Mouse (Mus musculus) adrenal gland, postnatal 10 days (tissue): ENCODE data around the gene Ifnz. TPM values are rescaled to one million over a fixed set of nuclear protein-coding genes. Genes with fewer than 3 reads are reported as not detected.
A peak's percentile ranks its signal among the peaks of the same experiment; 100 is the strongest.
"Not testable (repeated sequence)": the region's sequence is repeated elsewhere in the genome, so short reads cannot be mapped to it uniquely, and the experiment has no call there.

ENCODE experiments used
- DNase-seq: peaks from one replicate; pipeline ENCODE4 v3.0.0; 2021; ENCODE audit warnings: mixed read lengths
- total RNA-seq, 2 experiments: library from RNA; stranded (reverse); gene quantifications; 2 replicates each; pipeline ENCODE4 v1.2.3; 2021

Gene Ifnz
- total RNA-seq, 2 experiments from 2014 or later, result not detected

DNA sequence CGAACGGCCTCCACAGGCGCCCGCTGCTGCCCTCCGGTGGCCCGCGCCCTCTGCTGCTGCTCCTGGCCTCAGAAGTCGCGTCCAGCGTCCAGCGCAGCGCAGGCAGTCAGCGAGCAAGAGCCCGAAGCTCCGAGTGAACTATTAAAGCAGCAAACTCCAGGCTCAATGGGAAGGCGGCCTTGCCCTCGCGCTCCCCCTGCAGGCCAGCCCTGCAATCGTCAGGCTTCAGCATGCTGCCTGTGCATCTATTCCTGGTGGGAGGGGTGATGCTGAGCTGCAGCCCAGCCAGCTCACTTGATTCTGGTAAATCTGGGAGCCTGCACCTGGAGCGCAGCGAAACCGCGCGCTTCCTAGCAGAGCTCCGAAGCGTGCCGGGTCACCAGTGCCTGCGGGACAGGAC, 6.5 kb downstream of the Ifnz start, which contains the start of gene Gm13277:
Gm13277 (plus strand) TSS at position 231 of the 400 bp plus-strand sequence.
- peak; percentile 75 for DNase-seq

DNA sequence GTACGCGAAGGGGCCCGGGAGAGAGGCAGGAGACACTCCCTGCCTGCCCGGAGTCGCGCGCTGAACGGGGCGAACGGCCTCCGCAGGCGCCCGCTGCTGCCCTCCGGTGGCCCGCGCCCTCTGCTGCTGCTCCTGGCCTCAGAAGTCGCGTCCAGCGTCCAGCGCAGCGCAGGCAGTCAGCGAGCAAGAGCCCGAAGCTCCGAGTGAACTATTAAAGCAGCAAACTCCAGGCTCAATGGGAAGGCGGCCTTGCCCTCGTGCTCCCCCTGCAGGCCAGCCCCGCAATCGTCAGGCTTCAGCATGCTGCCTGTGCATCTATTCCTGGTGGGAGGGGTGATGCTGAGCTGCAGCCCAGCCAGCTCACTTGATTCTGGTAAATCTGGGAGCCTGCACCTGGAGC, 9.3 kb downstream of the Ifnz start, which contains the start of gene Gm13278:
Gm13278 (plus strand) TSS at position 301 of the 400 bp plus-strand sequence.
- DNase-seq, result not testable (repeated sequence)

DNA sequence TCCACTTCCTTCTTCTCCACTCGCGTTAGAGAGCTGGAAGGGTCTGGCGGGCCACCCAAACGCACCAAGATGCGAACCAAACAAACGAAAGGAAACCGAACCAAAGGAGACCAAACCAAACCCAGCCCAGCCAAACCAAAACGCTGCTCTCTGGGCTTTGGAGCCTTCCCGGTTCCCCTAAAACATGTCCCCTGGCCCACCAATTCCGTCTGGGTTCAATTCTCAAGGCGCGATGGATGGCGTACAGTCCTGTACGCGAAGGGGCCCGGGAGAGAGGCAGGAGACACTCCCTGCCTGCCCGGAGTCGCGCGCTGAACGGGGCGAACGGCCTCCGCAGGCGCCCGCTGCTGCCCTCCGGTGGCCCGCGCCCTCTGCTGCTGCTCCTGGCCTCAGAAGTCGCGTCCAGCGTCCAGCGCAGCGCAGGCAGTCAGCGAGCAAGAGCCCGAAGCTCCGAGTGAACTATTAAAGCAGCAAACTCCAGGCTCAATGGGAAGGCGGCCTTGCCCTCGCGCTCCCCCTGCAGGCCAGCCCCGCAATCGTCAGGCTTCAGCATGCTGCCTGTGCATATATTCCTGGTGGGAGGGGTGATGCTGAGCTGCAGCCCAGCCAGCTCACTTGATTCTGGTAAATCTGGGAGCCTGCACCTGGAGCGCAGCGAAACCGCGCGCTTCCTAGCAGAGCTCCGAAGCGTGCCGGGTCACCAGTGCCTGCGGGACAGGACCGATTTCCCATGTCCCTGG, 12.2 kb downstream of the Ifnz start, which contains the start of gene Gm13275:
Gm13275 (plus strand) TSS at position 552 of the 740 bp plus-strand sequence.
- peak; percentile 29 for DNase-seq

DNA sequence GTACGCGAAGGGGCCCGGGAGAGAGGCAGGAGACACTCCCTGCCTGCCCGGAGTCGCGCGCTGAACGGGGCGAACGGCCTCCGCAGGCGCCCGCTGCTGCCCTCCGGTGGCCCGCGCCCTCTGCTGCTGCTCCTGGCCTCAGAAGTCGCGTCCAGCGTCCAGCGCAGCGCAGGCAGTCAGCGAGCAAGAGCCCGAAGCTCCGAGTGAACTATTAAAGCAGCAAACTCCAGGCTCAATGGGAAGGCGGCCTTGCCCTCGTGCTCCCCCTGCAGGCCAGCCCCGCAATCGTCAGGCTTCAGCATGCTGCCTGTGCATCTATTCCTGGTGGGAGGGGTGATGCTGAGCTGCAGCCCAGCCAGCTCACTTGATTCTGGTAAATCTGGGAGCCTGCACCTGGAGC, 15.2 kb downstream of the Ifnz start, which contains the start of gene Gm13279:
Gm13279 (plus strand) TSS at position 301 of the 400 bp plus-strand sequence.
- not testable (repeated sequence) for DNase-seq

DNA sequence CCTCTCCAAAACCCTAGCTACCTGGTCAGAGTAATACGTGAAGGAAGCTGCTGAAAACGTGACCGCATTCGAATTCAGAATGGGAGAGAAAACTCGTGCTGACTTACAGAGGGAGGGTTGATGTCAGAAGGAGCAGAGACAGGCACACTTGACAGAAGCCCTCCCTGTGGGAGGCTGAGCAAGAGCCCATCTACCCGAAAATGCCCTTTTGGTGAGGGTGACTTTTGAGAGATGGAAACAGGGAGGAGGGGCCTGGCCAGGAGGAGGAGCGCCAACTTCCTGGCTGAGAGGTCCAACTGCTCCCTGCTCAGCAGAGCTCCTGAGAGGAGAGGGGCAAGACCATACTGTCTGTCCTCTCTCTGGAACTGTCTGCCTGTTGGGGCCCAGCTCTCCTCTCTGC, 17.4 kb downstream of the Ifnz start, which contains the start of gene Gm13285:
Gm13285 (plus strand) TSS at position 301 of the 400 bp plus-strand sequence.
- DNase-seq, result not testable (repeated sequence)

DNA sequence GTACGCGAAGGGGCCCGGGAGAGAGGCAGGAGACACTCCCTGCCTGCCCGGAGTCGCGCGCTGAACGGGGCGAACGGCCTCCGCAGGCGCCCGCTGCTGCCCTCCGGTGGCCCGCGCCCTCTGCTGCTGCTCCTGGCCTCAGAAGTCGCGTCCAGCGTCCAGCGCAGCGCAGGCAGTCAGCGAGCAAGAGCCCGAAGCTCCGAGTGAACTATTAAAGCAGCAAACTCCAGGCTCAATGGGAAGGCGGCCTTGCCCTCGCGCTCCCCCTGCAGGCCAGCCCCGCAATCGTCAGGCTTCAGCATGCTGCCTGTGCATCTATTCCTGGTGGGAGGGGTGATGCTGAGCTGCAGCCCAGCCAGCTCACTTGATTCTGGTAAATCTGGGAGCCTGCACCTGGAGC, 21.0 kb downstream of the Ifnz start, which contains the start of gene Gm13287:
Gm13287 (plus strand) TSS at position 301 of the 400 bp plus-strand sequence.
- not testable (repeated sequence) for DNase-seq

DNA sequence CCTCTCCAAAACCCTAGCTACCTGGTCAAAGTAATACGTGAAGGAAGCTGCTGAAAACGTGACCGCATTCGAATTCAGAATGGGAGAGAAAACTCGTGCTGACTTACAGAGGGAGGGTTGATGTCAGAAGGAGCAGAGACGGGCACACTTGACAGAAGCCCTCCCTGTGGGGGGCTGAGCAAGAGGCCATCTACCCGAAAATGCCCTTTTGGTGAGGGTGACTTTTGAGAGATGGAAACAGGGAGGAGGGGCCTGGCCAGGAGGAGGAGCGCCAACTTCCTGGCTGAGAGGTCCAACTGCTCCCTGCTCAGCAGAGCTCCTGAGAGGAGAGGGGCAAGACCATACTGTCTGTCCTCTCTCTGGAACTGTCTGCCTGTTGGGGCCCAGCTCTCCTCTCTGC, 23.3 kb downstream of the Ifnz start, which contains the start of gene Gm13288:
Gm13288 (plus strand) TSS at position 301 of the 400 bp plus-strand sequence.
- DNase-seq, result not testable (repeated sequence)

DNA sequence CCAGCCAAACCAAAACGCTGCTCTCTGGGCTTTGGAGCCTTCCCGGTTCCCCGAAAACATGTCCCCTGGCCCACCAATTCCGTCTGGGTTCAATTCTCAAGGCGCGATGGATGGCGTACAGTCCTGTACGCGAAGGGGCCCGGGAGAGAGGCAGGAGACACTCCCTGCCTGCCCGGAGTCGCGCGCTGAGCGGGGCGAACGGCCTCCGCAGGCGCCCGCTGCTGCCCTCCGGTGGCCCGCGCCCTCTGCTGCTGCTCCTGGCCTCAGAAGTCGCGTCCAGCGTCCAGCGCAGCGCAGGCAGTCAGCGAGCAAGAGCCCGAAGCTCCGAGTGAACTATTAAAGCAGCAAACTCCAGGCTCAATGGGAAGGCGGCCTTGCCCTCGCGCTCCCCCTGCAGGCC, 23.8 kb downstream of the Ifnz start:
- peak; percentile 40 for DNase-seq

DNA sequence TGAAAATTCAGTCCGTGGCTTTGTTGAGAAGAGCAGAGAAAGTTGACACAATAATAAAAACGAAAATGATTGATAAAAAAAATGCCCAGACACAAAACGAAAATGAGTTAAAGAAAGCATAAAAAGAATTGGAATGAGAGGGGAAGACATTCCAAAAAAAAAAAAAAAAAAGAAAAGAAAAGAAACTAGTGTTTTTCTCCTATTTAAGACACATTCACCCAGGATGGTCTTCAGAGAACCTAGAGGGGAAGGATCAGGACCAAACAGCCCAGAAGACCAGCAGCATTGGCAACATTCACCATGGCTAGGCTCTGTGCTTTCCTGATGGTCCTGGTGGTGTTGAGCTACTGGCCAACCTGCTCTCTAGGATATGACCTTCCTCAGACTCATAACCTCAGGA, 34.0 kb downstream of the Ifnz start, which contains the start of gene Ifna7:
Ifna7 (plus strand) TSS at position 301 of the 400 bp plus-strand sequence.
- DNase-seq, result no peak

DNA sequence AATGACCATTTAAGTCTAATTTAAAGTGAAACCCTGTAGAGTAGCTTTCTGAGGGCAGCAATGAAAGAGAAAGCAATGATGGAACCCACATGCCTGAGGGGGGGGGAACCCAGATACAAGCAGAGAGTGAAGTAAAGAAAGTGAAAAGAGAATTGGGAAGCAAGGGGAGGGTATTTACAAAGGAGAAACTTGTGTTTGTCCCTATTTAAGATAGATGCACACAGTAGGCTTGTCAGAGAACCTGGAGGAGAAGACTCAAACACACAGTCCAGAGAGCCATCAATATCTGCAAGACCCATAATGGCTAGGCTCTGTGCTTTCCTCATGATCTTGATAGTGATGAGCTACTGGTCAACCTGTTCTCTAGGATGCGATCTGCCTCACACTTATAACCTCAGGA, 37.7 kb downstream of the Ifnz start, which contains the start of gene Ifna11:
Ifna11 (plus strand) TSS at position 301 of the 400 bp plus-strand sequence.
- DNase-seq, result no peak

DNA sequence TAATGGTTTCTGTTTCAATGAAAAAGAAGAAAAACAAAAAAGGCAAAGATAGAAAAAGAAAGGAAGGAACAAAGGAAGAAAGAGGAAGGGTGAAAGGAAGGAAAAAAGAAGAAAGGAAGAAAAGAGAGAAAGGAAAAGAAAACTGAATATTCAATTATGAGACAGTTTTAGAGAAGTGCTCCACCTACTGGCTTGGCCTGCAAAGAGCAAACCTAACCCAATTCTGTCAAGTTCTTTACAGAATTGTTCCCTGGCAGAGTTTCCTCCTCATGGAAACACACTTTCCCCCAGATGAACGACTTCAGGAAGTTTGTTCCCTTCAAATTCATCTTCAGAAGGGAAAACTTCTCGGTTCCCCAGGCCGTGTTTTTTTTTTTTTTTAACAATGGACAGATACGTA, 41.1 kb downstream of the Ifnz start:
- DNase-seq, result peak; percentile 19

DNA sequence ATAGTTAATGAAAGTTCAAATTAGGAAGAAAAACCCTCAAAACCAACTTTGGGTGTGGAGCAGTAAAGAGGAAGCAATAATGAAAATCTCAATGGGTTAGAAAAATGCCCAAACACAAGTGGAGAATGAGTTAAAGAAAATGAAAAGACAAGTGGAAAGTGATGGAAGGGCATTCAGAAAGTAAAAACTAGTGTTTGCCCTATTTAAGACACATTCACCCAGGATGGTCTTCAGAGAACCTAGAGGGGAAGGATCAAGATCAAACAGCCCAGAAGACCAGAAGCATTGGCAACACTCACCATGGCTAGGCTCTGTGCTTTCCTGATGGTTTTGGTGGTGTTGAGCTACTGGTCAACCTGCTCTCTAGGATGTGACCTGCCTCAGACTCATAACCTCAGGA, 45.2 kb downstream of the Ifnz start, which contains the start of gene Ifna6:
Ifna6 (plus strand) TSS at position 301 of the 400 bp plus-strand sequence.
- not testable (repeated sequence) for DNase-seq

DNA sequence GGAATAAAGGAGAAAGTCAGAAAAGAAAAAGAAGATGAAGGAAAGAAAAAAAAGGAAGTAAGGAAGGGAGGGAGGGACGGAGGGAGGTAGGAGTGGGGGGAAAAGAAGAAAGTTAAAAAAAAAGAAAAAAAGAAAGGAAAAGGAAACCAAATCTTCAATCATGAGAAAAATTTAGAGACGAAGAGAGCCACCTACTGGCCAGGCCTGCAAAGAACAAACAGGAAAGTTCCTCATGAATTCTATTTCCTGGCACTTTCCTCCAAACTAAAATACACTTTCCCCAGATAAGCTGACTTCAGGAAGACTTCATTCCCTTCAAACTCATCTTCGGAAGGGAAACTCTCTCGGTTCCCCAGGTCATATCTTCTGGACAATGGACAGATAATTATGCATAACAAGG, 48.6 kb downstream of the Ifnz start:
- peak; percentile 28 for DNase-seq

Other genes starting within 250 kb of the Ifnz start
- not detected for gene Ifna15, start 223.9 kb upstream of the Ifnz start, total RNA-seq
- gene Ifna14, start 210.3 kb upstream of the Ifnz start, total RNA-seq, result not detected
- gene Ifna9, start 189.7 kb upstream of the Ifnz start, total RNA-seq, result not detected
- not detected for gene Ifna12, start 178.8 kb upstream of the Ifnz start, total RNA-seq
- gene C87499, start 147.7 kb upstream of the Ifnz start, total RNA-seq, result not detected
- gene Ifna13, start 137.7 kb upstream of the Ifnz start, total RNA-seq, result not detected
- gene Ifna16, start 105.2 kb upstream of the Ifnz start, total RNA-seq, result not detected
- gene Ifna2, start 98.2 kb upstream of the Ifnz start, total RNA-seq, result not detected
- not detected for gene Ifnab, start 90.8 kb upstream of the Ifnz start, total RNA-seq
- 1 to 10 TPM in 1 of 2 experiments, under 1 TPM in 1; 0.60 to 1.2 TPM for gene Gm26566, start 60.3 kb upstream of the Ifnz start, total RNA-seq
- gene Klhl9, start 59.7 kb upstream of the Ifnz start, total RNA-seq, result 10 to 100 TPM; 74.5 to 81.4 TPM
- gene Gm13271, start 27.3 kb upstream of the Ifnz start, total RNA-seq, result not detected
- gene Gm13283, start 22.0 kb upstream of the Ifnz start, total RNA-seq, result under 1 TPM in 1 of 2 experiments, not detected in 1; 0.24 TPM
- gene Gm13290, start 8.3 kb upstream of the Ifnz start, total RNA-seq, result not detected
- gene Gm13289, start 5.2 kb upstream of the Ifnz start, total RNA-seq, result not detected
- gene Gm13272, start 2.3 kb upstream of the Ifnz start, total RNA-seq, result not detected
- not detected for gene Gm13276, start 3.6 kb downstream of the Ifnz start, total RNA-seq
- gene Gm13277, start 6.5 kb downstream of the Ifnz start, total RNA-seq, result not detected
- not detected for gene Gm13278, start 9.4 kb downstream of the Ifnz start, total RNA-seq
- not detected for gene Gm13275, start 12.4 kb downstream of the Ifnz start, total RNA-seq
- not detected for gene Gm13279, start 15.3 kb downstream of the Ifnz start, total RNA-seq
- gene Gm13285, start 17.5 kb downstream of the Ifnz start, total RNA-seq, result under 1 TPM in 1 of 2 experiments, not detected in 1; 0.21 TPM
- not detected for gene Gm13287, start 21.1 kb downstream of the Ifnz start, total RNA-seq
- not detected for gene Gm13288, start 23.4 kb downstream of the Ifnz start, total RNA-seq
- gene Ifna7, start 34.1 kb downstream of the Ifnz start, total RNA-seq, result not detected
- gene Ifna11, start 37.8 kb downstream of the Ifnz start, total RNA-seq, result not detected
- gene Ifna6, start 45.3 kb downstream of the Ifnz start, total RNA-seq, result not detected
- gene Ifna5, start 53.4 kb downstream of the Ifnz start, total RNA-seq, result not detected
- not detected for gene Ifna4, start 59.7 kb downstream of the Ifnz start, total RNA-seq
- not detected for gene Ifna1, start 68.0 kb downstream of the Ifnz start, total RNA-seq
- not detected for gene Ifne, start 98.1 kb downstream of the Ifnz start, total RNA-seq